Mouse (Mus musculus) midbrain, embryonic 13.5 days (tissue): ENCODE measurements around the gene Nt5c2. TPM values are rescaled to one million over a fixed set of nuclear protein-coding genes. Genes with fewer than 3 reads are reported as not detected.

Experiments used
- ATAC-seq: fragments of 200-750 bp; cut with Nextera tagmentation; 2 replicates; pipeline ENCODE4 v1.8.0; 2017; ENCODE audit warnings: mild to moderate bottlenecking, moderate TSS enrichment, moderate library complexity
- H3K27ac ChIP-seq: fragments of 300-500 bp; sonication (generic); 2 replicates; pipeline ENCODE4 v1.5.1; 2015; ENCODE audit warnings: inconsistent platforms, mild to moderate bottlenecking, moderate library complexity
- H3K27me3 ChIP-seq: fragments of 300-500 bp; sonication (generic); 2 replicates; pipeline ENCODE4 v1.6.1; 2015; ENCODE audit warnings: mild to moderate bottlenecking, inconsistent platforms
- H3K36me3 ChIP-seq: fragments of 300-500 bp; sonication (generic); 2 replicates; pipeline ENCODE4 v1.6.1; 2015; ENCODE audit warnings: mild to moderate bottlenecking, inconsistent platforms
- H3K4me1 ChIP-seq: fragments of 300-500 bp; sonication (generic); replicated peaks from 2 replicates; pipeline ENCODE4 v1.6.1; 2015; ENCODE audit warnings: inconsistent platforms
- H3K4me2 ChIP-seq: fragments of 300-500 bp; sonication (generic); replicated peaks from 2 replicates; pipeline ENCODE4 v1.6.1; 2015; ENCODE audit warnings: moderate library complexity, mild to moderate bottlenecking, inconsistent platforms
- H3K4me3 ChIP-seq: fragments of 300-500 bp; sonication (generic); replicated peaks from 2 replicates; pipeline ENCODE4 v1.5.1; 2015; ENCODE audit warnings: mild to moderate bottlenecking, inconsistent platforms
- H3K9ac ChIP-seq: fragments of 300-500 bp; sonication (generic); replicated peaks from 2 replicates; pipeline ENCODE4 v1.6.1; 2015; ENCODE audit warnings: mild to moderate bottlenecking, inconsistent platforms
- H3K9me3 ChIP-seq: fragments of 300-500 bp; sonication (generic); 2 replicates; pipeline ENCODE4 v1.6.1; 2016; ENCODE audit warnings: mild to moderate bottlenecking, inconsistent platforms
- WGBS: fragments of 180-500 bp; shearing (Covaris S2); methylation state at CpG from one replicate; pipeline ENCODE4 v1.1.7; 2015; 5-methylcytosine and 5-hydroxymethylcytosine counted together
- polyA plus RNA-seq: library from polyadenylated mRNA; unstranded; fragments of >200 nt; fragmentation: Nextera tagmentation; extraction: Ambion mirVana; gene quantifications from 2 replicates; pipeline ENCODE4 v1.2.1, GENCODE M21; 2015

Nt5c2 gene
- polyA plus RNA-seq, 1 experiment from 2014 or later: 97.2 TPM

DNA sequence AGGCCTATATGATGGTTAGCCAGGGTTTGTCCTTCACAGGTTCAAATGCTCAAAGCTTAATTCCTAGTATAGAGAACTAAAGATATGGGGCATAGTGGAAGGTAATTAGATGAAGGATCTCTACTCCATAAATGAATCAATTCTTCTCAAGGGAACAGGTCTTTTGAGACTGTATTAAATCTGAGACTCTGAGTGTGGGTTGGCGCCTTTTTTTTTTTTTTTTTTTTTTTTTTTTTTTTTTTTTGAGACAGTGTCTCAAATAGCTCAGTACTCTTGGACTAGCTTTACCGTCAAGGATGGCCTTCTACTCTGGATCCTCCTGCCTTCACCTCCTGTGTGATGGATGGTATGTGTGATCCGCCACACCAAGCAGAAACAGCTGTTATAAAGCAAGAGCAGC lies 21.6 kb upstream of the Nt5c2 start:
- no peak for ATAC-seq
- WGBS: 91% methylated on average over 3 of the region's 3 CpGs

DNA sequence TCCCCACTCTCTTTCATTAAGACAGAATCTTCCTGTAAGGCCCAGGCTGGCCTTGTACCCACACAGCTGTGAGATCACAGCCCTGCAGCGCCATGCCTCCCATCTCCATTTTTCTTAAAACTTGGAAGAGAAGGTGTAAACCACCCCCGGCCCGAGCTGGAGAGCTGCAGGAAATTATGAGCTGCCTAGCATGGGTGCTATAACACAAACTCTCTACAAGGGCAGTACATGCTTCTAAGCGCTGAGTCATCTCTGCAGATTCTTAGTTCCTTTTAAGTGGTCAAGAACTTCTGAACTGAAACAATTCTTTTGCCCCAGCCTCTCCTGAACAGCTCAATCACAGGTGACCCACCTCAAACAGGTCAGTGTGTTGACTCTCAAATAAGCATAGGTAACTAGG lies 20.0 kb upstream of the Nt5c2 start:
- 94% methylated on average over 4 of the region's 4 CpGs for WGBS
- no peaks in the 10 kb centered on the region for H3K9me3 ChIP-seq
- ATAC-seq: no peak
- no peak overlapping the region for H3K9ac ChIP-seq
- H3K36me3 ChIP-seq: peaks cover 56% of the 10 kb centered on the region
- no peak overlapping the region for H3K4me3 ChIP-seq
- no peaks in the 10 kb centered on the region for H3K27me3 ChIP-seq
- no peak overlapping the region for H3K27ac ChIP-seq
- 0 out of 2 replicates have a peak, but pooled peaks cover 2% of the 10 kb centered on the region for H3K4me1 ChIP-seq
- H3K4me2 ChIP-seq: no peak overlapping the region

More for the DNA sequence above, 21.6 kb upstream of the Nt5c2 start:
- Histone ChIP-seq H3K27ac (no peak overlapping the region), H3K4me2 (no peak overlapping the region), H3K9me3 (no peaks in the 10 kb centered on the region), H3K36me3 (peaks cover 71% of the 10 kb centered on the region), H3K27me3 (no peaks in the 10 kb centered on the region), H3K4me3 (no peak overlapping the region), H3K9ac (no peak overlapping the region), H3K4me1 (no peaks in the 10 kb centered on the region)

DNA sequence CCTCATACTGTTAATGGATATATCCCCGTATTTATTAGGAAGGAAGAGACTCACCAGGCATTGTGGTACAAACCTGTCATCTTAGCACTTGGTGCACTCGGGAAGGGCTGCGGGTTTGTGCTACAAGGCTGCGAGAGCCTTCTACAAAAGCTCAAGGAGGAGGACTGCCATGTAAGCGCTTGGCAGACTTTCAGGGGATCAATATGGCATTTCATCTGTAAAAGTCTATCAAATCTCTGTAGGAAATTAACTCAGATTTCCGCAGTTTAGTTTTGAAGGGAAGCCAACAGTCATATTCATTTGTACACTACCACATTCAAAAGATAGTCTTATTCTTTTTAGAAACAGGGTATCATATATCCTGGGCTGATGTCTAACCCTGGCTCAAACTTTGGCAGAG lies 16.8 kb upstream of the Nt5c2 start:
- Histone ChIP-seq H3K27me3 (no peaks in the 10 kb centered on the region), H3K4me2 (no peak overlapping the region), H3K36me3 (peaks cover 40% of the 10 kb centered on the region), H3K4me1 (0 out of 2 replicates have a peak, but pooled peaks cover 5% of the 10 kb centered on the region), H3K9ac (no peak overlapping the region), H3K4me3 (no peak overlapping the region), H3K27ac (no peak overlapping the region), H3K9me3 (no peaks in the 10 kb centered on the region)
- no peak for ATAC-seq
- 95% methylated on average over 6 of the region's 6 CpGs for WGBS

DNA sequence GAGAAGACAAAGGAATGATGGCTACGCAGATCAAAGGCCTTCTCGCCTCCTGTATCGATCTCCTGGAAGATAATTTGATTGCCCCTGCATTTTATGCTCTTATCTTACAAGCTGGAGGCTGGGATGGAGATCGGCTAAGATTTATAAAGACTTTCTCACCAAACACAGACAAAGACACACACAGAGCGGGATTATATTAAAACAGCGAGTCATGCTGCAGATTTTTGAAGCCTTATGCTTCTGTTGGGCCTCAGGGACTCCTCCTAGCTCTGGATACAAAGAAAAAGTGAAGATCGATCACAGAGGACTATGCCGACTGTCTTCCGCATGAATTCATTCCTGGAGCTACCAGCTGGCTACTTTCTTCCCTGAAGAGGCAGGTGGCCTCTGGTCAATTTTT lies 14.8 kb upstream of the Nt5c2 start:
- no peak overlapping the region for H3K4me3 ChIP-seq
- H3K36me3 ChIP-seq: peaks cover 45% of the 10 kb centered on the region
- no peaks in the 10 kb centered on the region for H3K9me3 ChIP-seq
- H3K9ac ChIP-seq: no peak overlapping the region
- 0 out of 2 replicates have a peak, but pooled peaks cover 5% of the 10 kb centered on the region for H3K4me1 ChIP-seq
- H3K27ac ChIP-seq: peak overlapping the region; percentile 79
- ATAC-seq: no peak
- no peaks in the 10 kb centered on the region for H3K27me3 ChIP-seq
- no peak overlapping the region for H3K4me2 ChIP-seq
- WGBS: 49% methylated on average over 9 of the region's 9 CpGs

DNA sequence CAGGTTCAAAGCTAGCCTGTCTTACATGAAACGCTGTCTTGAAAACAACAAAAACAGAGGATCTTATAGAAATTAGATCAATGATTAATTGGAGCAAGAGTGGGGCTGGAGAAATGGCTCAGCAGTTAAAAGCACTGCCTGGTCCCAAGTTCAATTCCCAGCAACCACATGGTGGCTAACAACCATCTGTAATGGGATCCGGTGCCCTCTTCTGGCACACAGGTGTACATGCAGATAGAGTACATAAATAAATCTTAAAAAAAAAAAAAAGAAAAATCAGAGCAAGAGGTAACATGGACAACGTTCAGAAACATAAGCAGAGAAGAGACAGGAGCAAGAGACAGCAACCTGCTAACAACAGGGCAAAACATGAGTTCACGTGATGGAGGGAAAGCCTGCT lies 11.6 kb upstream of the Nt5c2 start:
- no peaks in the 10 kb centered on the region for H3K27me3 ChIP-seq
- no peak overlapping the region for H3K27ac ChIP-seq
- no peak overlapping the region for H3K4me3 ChIP-seq
- H3K9ac ChIP-seq: no peak overlapping the region
- no peak for ATAC-seq
- H3K4me2 ChIP-seq: no peak overlapping the region
- peaks cover 59% of the 10 kb centered on the region for H3K36me3 ChIP-seq
- 87% methylated on average over 4 of the region's 4 CpGs for WGBS
- 0 out of 2 replicates have a peak, but pooled peaks cover 5% of the 10 kb centered on the region for H3K4me1 ChIP-seq
- H3K9me3 ChIP-seq: no peaks in the 10 kb centered on the region

DNA sequence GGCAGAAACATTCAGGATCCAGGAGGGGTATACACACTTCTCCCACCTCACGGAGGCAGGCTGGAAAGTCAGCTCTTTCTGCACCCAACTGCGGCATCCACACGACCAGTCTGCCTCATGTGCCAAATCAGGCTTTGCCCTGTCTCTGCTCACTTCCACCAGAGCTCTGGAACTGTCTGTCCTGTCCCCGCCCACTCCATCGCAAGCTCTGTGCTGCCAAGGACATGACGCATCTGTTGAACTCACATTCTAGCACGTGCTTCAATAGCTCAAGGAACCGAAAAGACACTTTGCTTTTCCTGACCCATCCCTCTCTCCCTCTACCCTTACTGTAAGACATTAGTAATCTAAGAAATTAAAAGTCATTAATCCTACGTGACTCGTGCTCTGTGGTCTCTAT lies 10.0 kb upstream of the Nt5c2 start:
- no peaks in the 10 kb centered on the region for H3K9me3 ChIP-seq
- no peaks in the 10 kb centered on the region for H3K27me3 ChIP-seq
- H3K4me2 ChIP-seq: no peak overlapping the region
- H3K4me3 ChIP-seq: no peak overlapping the region
- H3K9ac ChIP-seq: no peak overlapping the region
- H3K36me3 ChIP-seq: peaks cover 72% of the 10 kb centered on the region
- no peak overlapping the region for H3K27ac ChIP-seq
- 87% methylated on average over 10 of the region's 10 CpGs for WGBS
- H3K4me1 ChIP-seq: peaks cover 11% of the 10 kb centered on the region
- no peak for ATAC-seq

DNA sequence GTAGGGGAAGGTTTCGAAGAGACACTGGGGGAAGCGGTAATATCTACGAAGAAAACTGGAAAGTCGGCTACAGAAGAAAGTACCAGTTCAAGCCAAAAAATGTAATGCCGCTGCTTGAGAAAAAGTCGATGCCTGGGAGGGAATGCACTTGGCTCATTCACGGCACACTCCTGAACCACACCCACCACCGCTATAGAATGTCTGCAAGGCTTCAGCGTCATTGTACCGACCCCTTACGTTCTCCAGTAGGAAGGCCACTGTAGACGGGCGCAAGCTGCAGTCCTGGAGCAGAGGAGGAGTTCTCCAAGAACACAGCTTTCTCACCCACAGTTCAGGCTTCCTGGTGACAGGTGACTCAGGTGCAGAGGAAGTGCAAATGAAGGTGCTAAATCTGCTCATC lies 8.6 kb upstream of the Nt5c2 start:
- no peak for ATAC-seq
- Histone ChIP-seq H3K36me3 (peaks cover 72% of the 10 kb centered on the region), H3K4me1 (peaks cover 20% of the 10 kb centered on the region), H3K27ac (no peak overlapping the region), H3K27me3 (no peaks in the 10 kb centered on the region), H3K9me3 (no peaks in the 10 kb centered on the region), H3K9ac (no peak overlapping the region), H3K4me2 (no peak overlapping the region), H3K4me3 (no peak overlapping the region)
- WGBS: 91% methylated on average over 13 of the region's 13 CpGs

DNA sequence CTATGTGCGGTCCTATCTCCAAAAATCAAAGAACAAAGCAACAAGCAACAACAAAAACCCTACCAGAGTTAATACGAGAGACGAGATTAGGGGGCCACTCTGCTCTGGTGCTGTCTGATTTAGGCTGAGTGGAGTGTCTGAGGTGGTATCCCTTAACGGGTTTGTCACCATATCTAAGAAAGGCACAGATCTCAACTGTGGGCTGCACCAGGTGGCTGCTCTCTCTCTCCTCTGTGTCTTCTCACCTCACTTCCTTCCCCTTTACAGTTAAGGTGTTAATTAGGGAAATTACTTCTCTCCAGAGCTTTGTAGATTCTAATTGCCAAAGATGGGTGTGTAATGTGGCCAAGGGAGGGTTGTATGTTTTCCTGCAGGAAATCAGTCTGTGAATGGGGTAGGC lies 7.8 kb upstream of the Nt5c2 start:
- peaks cover 69% of the 10 kb centered on the region for H3K36me3 ChIP-seq

DNA sequence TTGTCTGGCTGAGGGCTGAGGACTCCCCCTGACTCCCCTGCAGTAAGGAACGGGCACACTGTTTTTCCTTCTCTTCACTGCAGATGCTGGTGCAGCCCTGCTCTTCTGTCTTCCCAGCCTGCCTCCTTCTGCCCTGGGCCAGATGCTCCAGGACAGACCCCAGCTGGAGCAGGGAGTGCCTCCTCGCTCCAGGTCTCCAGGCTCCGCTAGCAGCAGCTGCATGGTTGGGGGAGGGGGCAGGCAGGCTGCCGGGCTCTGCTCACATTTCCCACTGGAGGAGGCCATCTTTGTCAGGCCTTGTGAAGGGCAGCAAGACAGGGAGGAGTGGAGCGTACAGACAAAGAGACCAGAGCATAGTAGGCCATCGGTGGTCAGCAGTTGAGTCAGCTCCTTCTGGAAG lies 4.4 kb upstream of the Nt5c2 start:
- ATAC-seq: peak; percentile 54
- no peaks in the 10 kb centered on the region for H3K9me3 ChIP-seq
- peaks cover 24% of the 10 kb centered on the region for H3K4me1 ChIP-seq
- peak overlapping the region; percentile 78 for H3K4me2 ChIP-seq
- H3K36me3 ChIP-seq: peaks cover 40% of the 10 kb centered on the region
- H3K9ac ChIP-seq: peak overlapping the region; percentile 83
- WGBS: 15% methylated on average over 6 of the region's 6 CpGs
- H3K27ac ChIP-seq: peak overlapping the region; percentile 92
- H3K27me3 ChIP-seq: peaks cover 20% of the 10 kb centered on the region
- peak overlapping the region; percentile 86 for H3K4me3 ChIP-seq

More for the DNA sequence above, 7.8 kb upstream of the Nt5c2 start:
- no peaks in the 10 kb centered on the region for H3K9me3 ChIP-seq
- 93% methylated on average over 4 of the region's 4 CpGs for WGBS
- H3K27ac ChIP-seq: no peak overlapping the region
- no peak for ATAC-seq
- H3K4me3 ChIP-seq: no peak overlapping the region
- H3K27me3 ChIP-seq: no peaks in the 10 kb centered on the region
- H3K9ac ChIP-seq: no peak overlapping the region
- H3K4me1 ChIP-seq: peaks cover 20% of the 10 kb centered on the region
- H3K4me2 ChIP-seq: no peak overlapping the region

DNA sequence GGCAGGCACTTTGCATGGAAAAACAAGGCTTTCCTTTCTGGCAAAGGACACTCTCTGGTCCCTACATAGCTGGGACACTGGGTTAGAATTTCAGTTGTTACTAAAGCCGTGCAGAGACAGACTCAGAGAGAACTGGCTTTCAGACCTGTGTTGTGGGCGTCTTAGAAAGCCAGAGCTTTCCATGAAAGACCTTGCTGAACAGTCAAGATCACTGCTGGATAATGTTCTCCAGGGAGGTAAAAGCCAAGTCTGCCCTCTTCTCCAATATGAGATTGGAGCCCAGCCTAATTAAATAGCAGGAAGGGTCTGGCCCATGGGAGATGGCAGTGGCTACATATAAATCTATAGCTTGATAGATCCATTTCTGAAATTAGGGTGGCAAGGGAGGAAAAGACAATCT lies 3.4 kb upstream of the Nt5c2 start:
- Histone ChIP-seq H3K9ac (peak overlapping the region; percentile 83), H3K4me1 (peaks cover 24% of the 10 kb centered on the region), H3K4me3 (peak overlapping the region; percentile 86), H3K36me3 (peaks cover 31% of the 10 kb centered on the region), H3K27ac (peak overlapping the region; percentile 92), H3K9me3 (no peaks in the 10 kb centered on the region), H3K4me2 (peak overlapping the region; percentile 78), H3K27me3 (peaks cover 26% of the 10 kb centered on the region)
- WGBS: 16% methylated on average over 2 of the region's 2 CpGs
- no peak for ATAC-seq

DNA sequence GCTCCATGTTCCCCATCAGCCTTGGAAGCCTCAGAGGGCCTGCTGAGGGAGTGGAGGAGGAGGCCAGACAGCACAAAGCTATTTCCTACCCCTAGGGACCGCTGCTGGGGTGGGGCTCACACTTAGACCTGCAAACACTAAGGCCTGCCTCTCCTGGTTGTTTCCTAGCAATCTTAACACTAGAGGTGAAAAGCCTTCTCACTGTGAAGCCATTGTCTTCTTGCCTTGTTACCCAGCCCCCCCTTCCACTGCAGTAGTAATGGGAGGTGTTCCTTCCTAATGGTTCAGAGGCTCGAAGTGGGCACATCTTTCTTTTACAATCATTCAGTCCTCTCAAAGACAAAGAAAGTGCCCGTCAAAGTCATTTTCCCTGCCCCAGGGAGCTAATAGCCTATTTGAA lies 2.9 kb upstream of the Nt5c2 start:
- WGBS: 7% methylated on average over 3 of the region's 3 CpGs
- Histone ChIP-seq H3K9me3 (no peaks in the 10 kb centered on the region), H3K4me2 (peak overlapping the region; percentile 78), H3K27me3 (peaks cover 31% of the 10 kb centered on the region), H3K36me3 (peaks cover 26% of the 10 kb centered on the region), H3K4me3 (peak overlapping the region; percentile 86), H3K27ac (peak overlapping the region; percentile 92), H3K9ac (peak overlapping the region; percentile 83), H3K4me1 (peaks cover 24% of the 10 kb centered on the region)
- no peak for ATAC-seq

DNA sequence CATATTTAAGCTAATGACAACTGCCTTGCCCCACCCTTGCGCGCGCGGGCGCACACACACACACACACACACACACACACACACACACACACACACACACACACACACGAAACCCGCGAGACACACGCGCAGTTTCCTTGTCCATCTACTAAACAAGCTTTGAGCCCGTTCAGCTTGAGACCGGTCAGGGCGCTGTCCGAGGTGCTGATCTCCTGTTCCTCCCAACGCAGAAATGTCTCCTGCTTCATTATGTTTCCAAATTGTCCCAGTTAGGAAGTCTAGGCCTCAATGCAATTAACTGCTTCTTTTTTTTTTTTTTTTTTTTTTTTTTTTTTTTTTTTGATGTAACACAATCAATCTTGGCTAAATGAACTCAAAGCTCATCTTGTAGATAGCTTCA lies 1.5 kb upstream of the Nt5c2 start:
- Histone ChIP-seq H3K4me3 (peak overlapping the region; percentile 86), H3K36me3 (peaks cover 13% of the 10 kb centered on the region), H3K9me3 (no peaks in the 10 kb centered on the region), H3K9ac (peak overlapping the region; percentile 94), H3K4me2 (peak overlapping the region; percentile 62), H3K27me3 (peaks cover 38% of the 10 kb centered on the region), H3K27ac (peak overlapping the region; percentile 97), H3K4me1 (peaks cover 24% of the 10 kb centered on the region)
- ATAC-seq: no peak
- whole genome bisulfite sequencing: under 1% methylated on average over 15 of the region's 15 CpGs

DNA sequence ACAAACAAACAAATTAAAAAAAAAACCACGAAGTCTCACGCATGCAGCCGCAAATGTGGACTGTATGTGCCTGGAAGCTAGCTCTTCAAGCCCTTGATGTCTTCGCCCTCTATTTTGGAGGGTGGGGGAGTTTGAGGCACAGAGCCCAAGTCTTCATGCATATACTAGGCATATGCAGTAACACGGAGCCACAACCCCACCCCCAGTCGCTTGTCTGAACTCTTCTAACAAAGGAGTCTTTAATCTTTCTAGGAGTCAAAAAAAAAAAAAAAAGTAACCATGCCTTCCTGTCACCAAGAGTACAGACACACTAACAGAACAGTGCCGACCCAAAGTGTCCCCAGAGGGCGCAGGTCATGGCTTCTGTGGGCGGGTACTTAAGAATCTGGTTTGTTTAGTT lies 1.0 kb upstream of the Nt5c2 start:
- H3K36me3 ChIP-seq: peaks cover 9% of the 10 kb centered on the region
- peaks cover 24% of the 10 kb centered on the region for H3K4me1 ChIP-seq
- peak overlapping the region; percentile 86 for H3K4me3 ChIP-seq
- H3K9me3 ChIP-seq: no peaks in the 10 kb centered on the region
- peak overlapping the region; percentile 94 for H3K9ac ChIP-seq
- peak overlapping the region; percentile 62 for H3K4me2 ChIP-seq
- WGBS: 3% methylated on average over 9 of the region's 9 CpGs
- peaks cover 38% of the 10 kb centered on the region for H3K27me3 ChIP-seq
- H3K27ac ChIP-seq: peak overlapping the region; percentile 97
- ATAC-seq: no peak
